Mouse (Mus musculus): Measurements from ENCODE around the gene Lrfn2.

DNA sequence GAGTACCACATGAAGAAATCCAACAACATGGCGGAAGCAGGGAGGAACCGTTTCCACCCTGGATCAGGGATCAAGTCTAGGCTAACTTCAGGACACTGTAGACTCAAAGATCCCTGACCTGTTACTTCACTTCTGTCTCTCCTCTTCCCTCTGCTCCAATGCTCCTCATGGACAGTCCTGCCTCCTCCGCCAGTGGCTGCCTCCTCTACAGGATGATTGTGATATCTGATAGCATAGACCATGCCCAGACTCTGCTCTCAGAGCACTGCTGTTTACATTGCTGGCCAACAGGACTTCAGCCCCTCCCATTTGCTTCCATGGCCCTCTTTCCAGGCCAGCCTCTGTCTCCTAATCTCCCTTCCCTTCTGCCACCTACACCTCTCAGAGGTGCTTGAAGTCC lies 132.9 kb downstream of the Lrfn2 start:
- TF ChIP-seq ELF1 (IDR thresholded peaks at IDR 0.05; ENCODE audit: low read depth, low read length): no peak
- TF ChIP-seq MAFK (IDR thresholded peaks at IDR 0.05; ENCODE audit: borderline replicate concordance, low read depth, low read length): no peak
- no peak for TF ChIP-seq MXI1 (IDR thresholded peaks at IDR 0.05; ENCODE audit: low read depth, low read length)
- no peak for TF ChIP-seq EP300 (IDR thresholded peaks at IDR 0.05; ENCODE audit: low read depth in 1 of 2, low read length in 2 of 2)
- no peak for TF ChIP-seq POLR2A (IDR thresholded peaks at IDR 0.05; ENCODE audit: control insufficient read depth in 1 of 2, insufficient read depth in 1 of 2, low read depth in 1 of 2, low read length in 2 of 2, poor library complexity in 1 of 2)
